Mouse (Mus musculus): ENCODE data around the gene Rbm20. TPM values are rescaled to one million over a fixed set of nuclear protein-coding genes. Genes with fewer than 3 reads are reported as not detected.

The Rbm20 gene
- total and polyA plus RNA-seq, 3 experiments: 0.05 to 0.56 (median 0.08) TPM

DNA sequence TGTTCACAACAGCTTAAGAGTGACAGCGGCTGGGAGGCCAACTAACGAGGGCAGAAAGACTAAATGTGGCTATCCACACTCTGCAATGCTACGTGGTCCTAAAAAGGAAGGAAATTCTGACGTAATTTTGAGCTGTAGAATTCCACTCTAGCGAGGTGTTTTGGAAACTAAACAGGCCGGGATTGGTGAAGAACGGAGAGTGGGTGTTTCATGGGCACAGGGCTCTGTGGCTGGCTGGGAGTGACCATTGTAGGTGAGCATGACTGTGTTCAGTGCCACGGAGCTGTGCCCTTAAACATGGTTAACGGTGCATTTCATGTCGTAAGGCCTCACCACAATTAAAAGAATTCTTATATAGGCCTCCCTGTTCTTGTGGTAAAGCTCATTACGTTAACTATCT lies 139.1 kb downstream of the Rbm20 start:
- no peak overlapping the region for H3K4me3 ChIP-seq (replicated peaks in 1 of 3; ENCODE audit: low read depth in 2 of 3, low read length in 2 of 3, poor library complexity in 1 of 3)
- in situ Hi-C loops (cut with MboI; ENCODE audit: low pct_ligation_motif_present, low pct_unique_long_range_greater_than_20kb, low sequenced_read_pairs): no loop called here

DNA sequence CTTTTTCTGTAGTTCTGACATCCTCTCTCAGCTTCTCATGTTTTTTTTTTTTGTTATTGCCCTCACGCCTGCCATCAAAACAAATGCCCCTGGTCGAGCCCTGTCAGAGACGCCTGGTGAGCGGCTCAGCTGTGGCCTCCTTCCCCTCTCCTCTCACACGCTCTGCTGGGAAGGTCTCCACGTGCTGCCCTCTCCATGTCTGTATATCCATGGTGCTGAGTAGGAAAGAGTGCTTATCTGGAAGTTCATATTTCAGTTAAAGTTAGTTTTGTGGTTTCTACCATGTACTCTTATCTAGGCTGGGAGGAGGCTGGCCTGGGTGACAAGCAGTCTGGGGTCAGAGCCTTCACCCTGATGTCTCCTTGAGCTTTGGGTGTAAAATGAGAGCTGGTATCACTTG lies 142.2 kb downstream of the Rbm20 start:
- H3K4me1 ChIP-seq (ENCODE audit: control insufficient read depth in 1 of 2, insufficient read depth in 2 of 2): no peaks in the 10 kb centered on the region
- H3K9me3 ChIP-seq (replicated peaks; ENCODE audit: low read length): no peaks in the 10 kb centered on the region
- no peaks in the 10 kb centered on the region for H3K36me3 ChIP-seq (replicated peaks in 1 of 2; ENCODE audit: control insufficient read depth in 1 of 2, insufficient read depth in 1 of 2, low read length in 1 of 2)
- no peak for DNase-seq (ENCODE audit: extremely low read depth)
- no peaks in the 10 kb centered on the region for H3K79me2 ChIP-seq (replicated peaks; ENCODE audit: control insufficient read depth, extremely low read depth, insufficient read depth, poor library complexity, severe bottlenecking)
- no peak overlapping the region for H3K4me3 ChIP-seq (replicated peaks in 1 of 3; ENCODE audit: low read depth in 2 of 3, low read length in 2 of 3, poor library complexity in 1 of 3)
- no peak overlapping the region for H3K4me2 ChIP-seq (ENCODE audit: insufficient read depth, low read depth, poor library complexity, severe bottlenecking)
- H3K27me3 ChIP-seq (replicated peaks): no peaks in the 10 kb centered on the region
- TF ChIP-seq NRF1 (IDR thresholded peaks at IDR 0.05; ENCODE audit: low read depth, low read length): no peak
- TF ChIP-seq CTCF (conservative IDR thresholded peaks at IDR 0.05 in 1 of 2, IDR thresholded peaks at IDR 0.05 in 1 of 2; ENCODE audit: low read depth in 2 of 2, low read length in 2 of 2): no peak
- no peak for TF ChIP-seq NELFE (IDR thresholded peaks at IDR 0.05; ENCODE audit: low read depth, low read length)
- no peak for TF ChIP-seq MAX (IDR thresholded peaks at IDR 0.05; ENCODE audit: low read length)
- TF ChIP-seq POLR2A (IDR thresholded peaks at IDR 0.05; ENCODE audit: low read depth, low read length): no peak
- TF ChIP-seq RCOR1 (conservative IDR thresholded peaks at IDR 0.05; ENCODE audit: low read depth, low read length): no peak
- no peak for TF ChIP-seq MXI1 (IDR thresholded peaks at IDR 0.05; ENCODE audit: low read depth, low read length)
- TF ChIP-seq IRF4 (IDR thresholded peaks at IDR 0.05; ENCODE audit: low read depth, low read length): no peak
- TF ChIP-seq JUN (IDR thresholded peaks at IDR 0.05; ENCODE audit: insufficient read depth, low read depth, low read length): no peak
- no peak for TF ChIP-seq EP300 (IDR thresholded peaks at IDR 0.05; ENCODE audit: low read length)
- TF ChIP-seq CHD2 (IDR thresholded peaks at IDR 0.05; ENCODE audit: low read length): no peak
- no peak for TF ChIP-seq CHD1 (IDR thresholded peaks at IDR 0.05; ENCODE audit: low read depth, low read length)
- TF ChIP-seq PAX5 (IDR thresholded peaks at IDR 0.05; ENCODE audit: low read length): no peak
- no peak overlapping the region for H3K27ac ChIP-seq (ENCODE audit: insufficient read depth, low read depth)
- H3K9ac ChIP-seq (ENCODE audit: insufficient read depth, low read depth): no peak overlapping the region
- in situ Hi-C loops (cut with MboI; ENCODE audit: low pct_ligation_motif_present, low pct_unique_long_range_greater_than_20kb, low sequenced_read_pairs): no loop called here
- dilution Hi-C loops (cut with MboI; ENCODE audit: extremely low pct_ligation_motif_present, extremely low pct_unique_long_range_greater_than_20kb, low sequenced_read_pairs): no loop called here

More for the DNA sequence above, 139.1 kb downstream of the Rbm20 start:
- Histone ChIP-seq H3K27ac (ENCODE audit: insufficient read depth, low read depth) (no peak overlapping the region), H3K79me2 (replicated peaks; ENCODE audit: control insufficient read depth, extremely low read depth, insufficient read depth, poor library complexity, severe bottlenecking) (no peaks in the 10 kb centered on the region), H3K4me1 (ENCODE audit: control insufficient read depth in 1 of 2, insufficient read depth in 2 of 2) (no peaks in the 10 kb centered on the region), H3K36me3 (replicated peaks in 1 of 2; ENCODE audit: control insufficient read depth in 1 of 2, insufficient read depth in 1 of 2, low read length in 1 of 2) (no peaks in the 10 kb centered on the region), H3K9me3 (replicated peaks; ENCODE audit: low read length) (no peaks in the 10 kb centered on the region), H3K9ac (ENCODE audit: insufficient read depth, low read depth) (no peak overlapping the region), H3K27me3 (replicated peaks) (no peaks in the 10 kb centered on the region), H3K4me2 (ENCODE audit: insufficient read depth, low read depth, poor library complexity, severe bottlenecking) (no peak overlapping the region)
- dilution Hi-C loops (cut with MboI; ENCODE audit: extremely low pct_ligation_motif_present, extremely low pct_unique_long_range_greater_than_20kb, low sequenced_read_pairs): no loop called here
- TF ChIP-seq HCFC1 (IDR thresholded peaks at IDR 0.05; ENCODE audit: low read depth, low read length) (no peak), IRF4 (IDR thresholded peaks at IDR 0.05; ENCODE audit: low read depth, low read length) (no peak), POLR2A (IDR thresholded peaks at IDR 0.05; ENCODE audit: low read depth, low read length) (no peak), TBP (conservative IDR thresholded peaks at IDR 0.05; ENCODE audit: low read depth, low read length) (no peak), MYC (IDR thresholded peaks at IDR 0.05; ENCODE audit: low read depth, low read length) (no peak), JUN (IDR thresholded peaks at IDR 0.05; ENCODE audit: insufficient read depth, low read depth, low read length) (no peak), MAFK (IDR thresholded peaks at IDR 0.05; ENCODE audit: insufficient replicate concordance, low read length) (no peak), GABPA (IDR thresholded peaks at IDR 0.05; ENCODE audit: insufficient replicate concordance, low read depth, low read length) (no peak), ZNF384 (IDR thresholded peaks at IDR 0.05; ENCODE audit: low read depth, low read length) (no peak), ZKSCAN1 (IDR thresholded peaks at IDR 0.05; ENCODE audit: borderline replicate concordance, low read depth, low read length) (no peak), MAX (IDR thresholded peaks at IDR 0.05; ENCODE audit: low read length) (no peak), KAT2A (IDR thresholded peaks at IDR 0.05; ENCODE audit: insufficient replicate concordance, low read length) (no peak), MEF2A (IDR thresholded peaks at IDR 0.05; ENCODE audit: borderline replicate concordance, low read depth, low read length) (no peak), USF2 (conservative IDR thresholded peaks at IDR 0.05; ENCODE audit: low read depth, low read length) (no peak), TCF12 (IDR thresholded peaks at IDR 0.05; ENCODE audit: low read depth, low read length) (no peak), SIN3A (IDR thresholded peaks at IDR 0.05; ENCODE audit: low read length) (no peak), MXI1 (IDR thresholded peaks at IDR 0.05; ENCODE audit: low read depth, low read length) (no peak), PAX5 (IDR thresholded peaks at IDR 0.05; ENCODE audit: low read length) (no peak)
- no peak for DNase-seq (ENCODE audit: extremely low read depth)

All from CH12.LX (cell line).